8 mouse cellular contexts compared by ENCODE assay signal in the genomic region with DNA sequence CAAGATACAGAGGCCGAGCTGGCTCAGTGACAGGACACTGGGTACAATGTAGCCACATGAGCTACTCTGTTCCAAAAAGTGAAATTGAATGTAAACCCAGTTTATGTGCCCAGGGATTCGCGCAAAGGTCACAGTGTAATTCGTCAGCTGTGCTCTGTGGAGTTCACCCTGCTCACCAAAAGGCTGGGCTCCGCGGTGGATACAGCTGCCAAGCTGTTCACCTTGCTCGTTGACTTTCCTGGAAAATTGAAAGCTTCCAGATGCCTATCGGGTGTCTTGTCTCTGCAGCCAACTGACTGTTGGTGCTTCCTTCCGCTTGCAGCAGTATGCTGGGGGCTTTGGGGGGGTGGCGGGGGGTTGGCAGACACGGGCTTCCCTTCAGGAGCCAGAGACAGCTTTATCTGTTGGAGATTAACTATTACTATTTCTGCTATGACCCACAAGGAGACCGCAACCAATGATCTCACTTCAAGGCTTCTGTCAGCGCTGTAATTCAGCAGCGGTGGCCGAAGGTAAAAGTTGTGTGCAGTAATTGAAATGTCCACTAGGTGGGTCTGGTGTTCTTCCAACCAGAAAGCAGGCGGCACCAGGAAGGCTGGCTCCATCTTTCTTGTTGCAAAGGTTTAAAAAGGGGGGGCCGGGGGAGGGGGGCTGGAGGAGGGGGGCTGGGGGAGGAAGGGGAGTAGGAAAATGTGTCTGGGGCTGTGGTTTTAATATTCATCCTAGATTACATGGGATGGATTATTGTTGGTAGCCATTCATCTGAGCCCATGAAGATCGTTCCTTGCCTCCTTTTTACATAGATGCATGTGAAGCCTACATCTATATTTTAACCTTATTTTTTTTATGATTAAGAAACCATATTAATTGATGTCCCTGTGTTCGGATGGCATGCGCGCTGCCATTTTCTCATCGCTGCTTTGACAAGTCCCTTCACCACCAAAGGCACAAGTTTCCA.
A peak's percentile ranks its signal among the peaks of the same experiment; 100 is the strongest.
DNase-seq lines count a peak whose midpoint lies in the region; ATAC-seq and TF ChIP-seq lines count a peak whose summit lies in the region.

No protein-coding gene starts in this region.

- H3K4me3 ChIP-seq in ES-E14 (ENCODE audit: insufficient read depth in 1 of 2, low read depth in 1 of 2, low read length in 2 of 2, poor library complexity in 1 of 2, severe bottlenecking in 1 of 2): no peak overlapping the region
- H3K4me3 ChIP-seq in forebrain, embryonic 10.5 days: peak overlapping the region; percentile 36

- intact Hi-C loops in heart, postnatal 14 days (cut with DNase I): loop anchor here (2.0 to 5.0 kb wide), 2 partner anchors 304 to 414 kb away; no protein-coding TSS in a partner anchor

- peaks cover 21% of the 10 kb centered on the region for H3K27me3 ChIP-seq in forebrain, embryonic 10.5 days (ENCODE audit: poor library complexity, severe bottlenecking)

- peak; percentile 72; the same call in 1 of the 2 replicates for ATAC-seq in neutrophil, adult 5-6 weeks (ENCODE audit: extremely low read depth, insufficient number of reproducible peaks, low FRiP score, poor library complexity, severe bottlenecking)

- H3K27ac ChIP-seq in ES-E14 (ENCODE audit: insufficient read depth, low read depth, low read length, poor library complexity, severe bottlenecking): no peak overlapping the region
- no peak overlapping the region for H3K27ac ChIP-seq in forebrain, embryonic 10.5 days

- DNase-seq in ES-E14 (ENCODE audit: low read depth, low spot score): peak; percentile 55
- DNase-seq in brain, embryonic 18.5 days (ENCODE audit: low read depth, low spot score): peak; percentile 69
- peak; percentile 65 for DNase-seq in forebrain, embryonic 10.5 days (ENCODE audit: extremely low spot score, low spot score)
- DNase-seq in heart, postnatal 14 days: peak; percentile 43 to 77
- DNase-seq in large intestine, adult 2 months (ENCODE audit: low read depth, low spot score): peak; percentile 28
- DNase-seq in lung, adult 18-20 months: peak; percentile 18 to 22
- DNase-seq in thymus, postnatal 4 days: peak; percentile 61

- in situ Hi-C loops in ES-E14 (cut with MboI; ENCODE audit: low sequenced_read_pairs in 2 of 2, unreplicated experiment in 2 of 2): loop anchor here in 1 of 2 experiments (25.0 kb wide), 1 partner anchor 509 kb away; no protein-coding TSS in a partner anchor

- WGBS in forebrain, embryonic 10.5 days: 35% methylated on average over 22 of the region's 22 CpGs
- 22% methylated on average over 22 of the region's 22 CpGs for WGBS in large intestine, adult 2 months

- H3K9ac ChIP-seq in ES-E14 (ENCODE audit: insufficient read depth, low read depth, low read length, poor library complexity, severe bottlenecking): no peak overlapping the region

- H3K9me3 ChIP-seq in ES-E14 (ENCODE audit: control insufficient read depth, insufficient read depth, low read depth, low read length): no peaks in the 10 kb centered on the region
- H3K9me3 ChIP-seq in forebrain, embryonic 10.5 days: no peaks in the 10 kb centered on the region

- H3K4me1 ChIP-seq in ES-E14 (ENCODE audit: control insufficient read depth in 2 of 2, insufficient read depth in 2 of 2, low read length in 2 of 2, poor library complexity in 1 of 2): no peaks in the 10 kb centered on the region
- peaks cover 12% of the 10 kb centered on the region for H3K4me1 ChIP-seq in forebrain, embryonic 10.5 days

- no peaks in the 10 kb centered on the region for H3K36me3 ChIP-seq in ES-E14 (ENCODE audit: control insufficient read depth, insufficient read depth, low read length, poor library complexity, severe bottlenecking)
- H3K36me3 ChIP-seq in forebrain, embryonic 10.5 days (replicated peaks): no peaks in the 10 kb centered on the region

TF ChIP-seq in ES-E14, 5 proteins besides CTCF, POLR2A, EP300 and RAD21:
- TF ChIP-seq ZC3H11A (IDR thresholded peaks at IDR 0.05; ENCODE audit: borderline replicate concordance, low read depth, low read length) (peak; percentile 83; the same call in 1 of the 2 replicates), CHD2 (IDR thresholded peaks at IDR 0.05; ENCODE audit: low read depth, low read length) (no peak)
TF ChIP-seq in ES-E14: peak in this region for 1.
